Mouse (Mus musculus) G1E (cell line): ENCODE measurements around the gene Col13a1.

ENCODE experiments used
- CTCF ChIP-seq: IDR thresholded peaks from 2 replicates; pipeline ENCODE4 v1.5.1; 2012; ENCODE audit warnings: low read depth, low read length, inconsistent platforms, mixed read lengths
- GATA1 ChIP-seq: IDR thresholded peaks from 2 replicates; pipeline ENCODE4 v1.6.1; 2012; ENCODE audit warnings: borderline replicate concordance, low read length, inconsistent platforms, mixed read lengths
- GATA2 ChIP-seq: IDR thresholded peaks from 2 replicates; pipeline ENCODE4 v1.6.1; 2012; ENCODE audit warnings: low read depth, low read length, inconsistent platforms, borderline replicate concordance
- POLR2AphosphoS5 ChIP-seq: IDR thresholded peaks from 2 replicates; pipeline ENCODE4 v1.6.1; 2012; ENCODE audit warnings: low read depth, low read length, inconsistent platforms; ENCODE audit not compliant: insufficient replicate concordance
- TAL1 ChIP-seq: conservative IDR thresholded peaks from 2 replicates; pipeline ENCODE4 v1.6.1; 2012; ENCODE audit warnings: low read depth, low read length, inconsistent platforms, mixed read lengths

DNA sequence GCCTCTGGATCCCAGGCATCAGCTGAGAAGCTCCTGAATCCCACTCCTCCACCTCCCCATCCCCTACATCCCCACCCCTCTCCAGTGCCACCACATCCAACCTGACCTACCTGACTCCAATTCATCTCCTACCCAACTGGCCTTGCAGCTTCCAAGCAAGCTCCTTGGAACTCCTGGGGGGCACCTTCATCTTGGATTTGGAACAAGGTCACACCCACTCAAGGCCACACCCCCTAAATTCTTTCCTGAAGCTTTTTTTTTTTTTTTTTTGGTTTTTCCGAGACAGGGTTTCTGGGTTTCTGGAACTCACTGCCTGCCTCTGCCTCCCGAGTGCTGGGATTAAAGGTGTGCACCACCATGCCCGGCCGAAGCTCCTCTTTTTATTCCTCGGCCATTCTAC lies 34.3 kb upstream of the Col13a1 start:
- TF ChIP-seq CTCF (no peak), GATA1 (no peak), GATA2 (no peak), TAL1 (no peak), POLR2AphosphoS5 (no peak)
